Mouse (Mus musculus) hindbrain, embryonic 13.5 days (tissue): ENCODE results near the gene Mark2. TPM values are rescaled to one million over a fixed set of nuclear protein-coding genes. Genes with fewer than 3 reads are reported as not detected.

Experiments
- ATAC-seq: fragments of 200-750 bp; cut with Nextera tagmentation; 2 replicates; pipeline ENCODE4 v1.8.0; 2017; ENCODE audit warnings: moderate TSS enrichment; ENCODE audit not compliant: low FRiP score
- H3K27ac ChIP-seq: fragments of 300-500 bp; sonication (generic); 2 replicates; pipeline ENCODE4 v1.5.1; 2015; ENCODE audit warnings: inconsistent platforms, mild to moderate bottlenecking, moderate library complexity
- H3K27me3 ChIP-seq: fragments of 300-500 bp; sonication (generic); 2 replicates; pipeline ENCODE4 v1.6.1; 2015; ENCODE audit warnings: mild to moderate bottlenecking, inconsistent platforms
- H3K36me3 ChIP-seq: fragments of 300-500 bp; sonication (generic); 2 replicates; pipeline ENCODE4 v1.6.1; 2015; ENCODE audit warnings: mild to moderate bottlenecking, inconsistent platforms
- H3K4me1 ChIP-seq: fragments of 300-500 bp; sonication (generic); replicated peaks from 2 replicates; pipeline ENCODE4 v1.6.1; 2015; ENCODE audit warnings: inconsistent platforms
- H3K4me2 ChIP-seq: fragments of 300-500 bp; sonication (generic); 2 replicates; pipeline ENCODE4 v1.6.1; 2015; ENCODE audit warnings: inconsistent platforms, mild to moderate bottlenecking, moderate library complexity
- H3K4me3 ChIP-seq: fragments of 300-500 bp; sonication (generic); 2 replicates; pipeline ENCODE4 v1.5.1; 2015; ENCODE audit warnings: mild to moderate bottlenecking, inconsistent platforms
- H3K9ac ChIP-seq: fragments of 300-500 bp; sonication (generic); 2 replicates; pipeline ENCODE4 v1.6.1; 2015; ENCODE audit warnings: mild to moderate bottlenecking, inconsistent platforms
- H3K9me3 ChIP-seq: fragments of 300-500 bp; sonication (generic); 2 replicates; pipeline ENCODE4 v1.6.1; 2016; ENCODE audit warnings: inconsistent platforms
- WGBS: fragments of 180-500 bp; shearing (Covaris S2); methylation state at CpG from one replicate; pipeline ENCODE4 v1.1.7; 2015; 5-methylcytosine and 5-hydroxymethylcytosine counted together
- polyA plus RNA-seq: library from polyadenylated mRNA; unstranded; fragments of >200 nt; fragmentation: Nextera tagmentation; extraction: Ambion mirVana; gene quantifications from 2 replicates; pipeline ENCODE4 v1.2.1, GENCODE M21; 2015

Mark2 gene
- polyA plus RNA-seq, 1 experiment from 2014 or later = 40.9 TPM

GRCm38 (mm10) chr19:7349993-7350392 is 8.3 kb upstream of the Mark2 start:
- no peak overlapping the region for H3K27ac ChIP-seq
- H3K4me1 ChIP-seq = 0 out of 2 replicates have a peak, but pooled peaks cover 2% of the 10 kb centered on the region
- H3K4me3 ChIP-seq = no peak overlapping the region
- no peaks in the 10 kb centered on the region for H3K27me3 ChIP-seq
- H3K4me2 ChIP-seq = no peak overlapping the region
- no peaks in the 10 kb centered on the region for H3K36me3 ChIP-seq
- WGBS = 73% methylated on average over 1 of the region's 1 CpGs
- no peak for ATAC-seq
- H3K9ac ChIP-seq = no peak overlapping the region
- H3K9me3 ChIP-seq = no peaks in the 10 kb centered on the region

GRCm38 (mm10) chr19:7345235-7345755 is 3.6 kb upstream of the Mark2 start:
- no peak overlapping the region for H3K9ac ChIP-seq
- H3K27me3 ChIP-seq = no peaks in the 10 kb centered on the region
- H3K4me2 ChIP-seq = no peak overlapping the region
- 20% methylated on average over 4 of the region's 4 CpGs for WGBS
- no peak overlapping the region for H3K27ac ChIP-seq
- no peak overlapping the region for H3K4me3 ChIP-seq
- H3K9me3 ChIP-seq = no peaks in the 10 kb centered on the region
- no peaks in the 10 kb centered on the region for H3K36me3 ChIP-seq
- ATAC-seq = no peak
- peaks cover 9% of the 10 kb centered on the region for H3K4me1 ChIP-seq

- Histone ChIP-seq H3K4me3 (no peak overlapping the region), H3K4me2 (no peak overlapping the region), H3K27me3 (no peaks in the 10 kb centered on the region), H3K9ac (no peak overlapping the region), H3K4me1 (peaks cover 35% of the 10 kb centered on the region), H3K9me3 (no peaks in the 10 kb centered on the region), H3K27ac (no peak overlapping the region), H3K36me3 (no peaks in the 10 kb centered on the region)
- 69% methylated on average over 2 of the region's 2 CpGs for WGBS
- no peak for ATAC-seq
Observed at GRCm38 (mm10) chr19:7342646-7343045, 986 bp upstream of the Mark2 start.

GRCm38 (mm10) chr19:7340780-7341475 is 732 bp downstream of the Mark2 start:
- H3K27me3 ChIP-seq = no peaks in the 10 kb centered on the region
- peak overlapping the region; percentile 93 for H3K4me3 ChIP-seq
- ATAC-seq = peak; percentile 88
- H3K27ac ChIP-seq = peak overlapping the region; percentile 89
- H3K4me2 ChIP-seq = peak overlapping the region; percentile 98
- no peaks in the 10 kb centered on the region for H3K9me3 ChIP-seq
- peaks cover 52% of the 10 kb centered on the region for H3K4me1 ChIP-seq
- H3K9ac ChIP-seq = peak overlapping the region; percentile 98
- WGBS = under 1% methylated on average over 32 of the region's 46 CpGs
- H3K36me3 ChIP-seq = no peaks in the 10 kb centered on the region

- Histone ChIP-seq H3K27ac (peak overlapping the region; percentile 89), H3K36me3 (0 out of 2 replicates have a peak, but pooled peaks cover 4% of the 10 kb centered on the region), H3K4me2 (peak overlapping the region; percentile 98), H3K9me3 (no peaks in the 10 kb centered on the region), H3K27me3 (no peaks in the 10 kb centered on the region), H3K4me1 (peaks cover 53% of the 10 kb centered on the region), H3K4me3 (peak overlapping the region; percentile 93), H3K9ac (peak overlapping the region; percentile 98)
- no peak for ATAC-seq
- 2% methylated on average over 15 of the region's 15 CpGs for WGBS
Observed at GRCm38 (mm10) chr19:7340371-7340779, 1.3 kb downstream of the Mark2 start.

- WGBS = 48% methylated on average over 4 of the region's 4 CpGs
- peaks cover 53% of the 10 kb centered on the region for H3K4me1 ChIP-seq
- H3K27ac ChIP-seq = no peak overlapping the region
- H3K27me3 ChIP-seq = no peaks in the 10 kb centered on the region
- peak overlapping the region; percentile 98 for H3K9ac ChIP-seq
- peak overlapping the region; percentile 93 for H3K4me3 ChIP-seq
- ATAC-seq = no peak
- 0 out of 2 replicates have a peak, but pooled peaks cover 5% of the 10 kb centered on the region for H3K36me3 ChIP-seq
- peak overlapping the region; percentile 98 for H3K4me2 ChIP-seq
- no peaks in the 10 kb centered on the region for H3K9me3 ChIP-seq
Observed at GRCm38 (mm10) chr19:7339867-7340266, 1.8 kb downstream of the Mark2 start.

- H3K9me3 ChIP-seq = no peaks in the 10 kb centered on the region
- H3K9ac ChIP-seq = peak overlapping the region; percentile 98
- 62% methylated on average over 5 of the region's 5 CpGs for WGBS
- H3K27ac ChIP-seq = no peak overlapping the region
- H3K27me3 ChIP-seq = no peaks in the 10 kb centered on the region
- H3K4me3 ChIP-seq = peak overlapping the region; percentile 93
- ATAC-seq = no peak
- 0 out of 2 replicates have a peak, but pooled peaks cover 7% of the 10 kb centered on the region for H3K36me3 ChIP-seq
- peaks cover 53% of the 10 kb centered on the region for H3K4me1 ChIP-seq
- peak overlapping the region; percentile 98 for H3K4me2 ChIP-seq
Observed at GRCm38 (mm10) chr19:7339026-7339425, 2.6 kb downstream of the Mark2 start.

GRCm38 (mm10) chr19:7337781-7338342 is 3.8 kb downstream of the Mark2 start:
- Histone ChIP-seq H3K9me3 (no peaks in the 10 kb centered on the region), H3K36me3 (0 out of 2 replicates have a peak, but pooled peaks cover 10% of the 10 kb centered on the region), H3K9ac (peak overlapping the region; percentile 98; the same call in 1 of the 2 replicates), H3K27ac (no peak overlapping the region), H3K4me2 (no peak overlapping the region), H3K4me3 (no peak overlapping the region), H3K27me3 (no peaks in the 10 kb centered on the region), H3K4me1 (peaks cover 53% of the 10 kb centered on the region)
- no peak for ATAC-seq
- 91% methylated on average over 2 of the region's 2 CpGs for WGBS

GRCm38 (mm10) chr19:7335656-7336055 is 6.0 kb downstream of the Mark2 start:
- Histone ChIP-seq H3K36me3 (peaks cover 15% of the 10 kb centered on the region; the same call in 1 of the 2 replicates), H3K9ac (no peak overlapping the region), H3K4me1 (peaks cover 48% of the 10 kb centered on the region), H3K9me3 (no peaks in the 10 kb centered on the region), H3K4me3 (no peak overlapping the region), H3K27me3 (no peaks in the 10 kb centered on the region), H3K27ac (no peak overlapping the region), H3K4me2 (no peak overlapping the region)
- WGBS = 92% methylated on average over 4 of the region's 4 CpGs
- no peak for ATAC-seq

GRCm38 (mm10) chr19:7334049-7334448 is 7.6 kb downstream of the Mark2 start:
- H3K27ac ChIP-seq = no peak overlapping the region
- H3K9ac ChIP-seq = no peak overlapping the region
- H3K4me3 ChIP-seq = no peak overlapping the region
- WGBS = 80% methylated on average over 2 of the region's 2 CpGs
- no peak for ATAC-seq
- peaks cover 32% of the 10 kb centered on the region for H3K4me1 ChIP-seq
- peaks cover 15% of the 10 kb centered on the region; the same call in 1 of the 2 replicates for H3K36me3 ChIP-seq
- H3K9me3 ChIP-seq = no peaks in the 10 kb centered on the region
- H3K4me2 ChIP-seq = no peak overlapping the region
- no peaks in the 10 kb centered on the region for H3K27me3 ChIP-seq

GRCm38 (mm10) chr19:7321391-7321790 is 20.3 kb downstream of the Mark2 start:
- Histone ChIP-seq H3K27ac (no peak overlapping the region), H3K36me3 (no peaks in the 10 kb centered on the region; the same call in 1 of the 2 replicates), H3K4me1 (peaks cover 5% of the 10 kb centered on the region), H3K4me2 (no peak overlapping the region), H3K9me3 (no peaks in the 10 kb centered on the region), H3K27me3 (no peaks in the 10 kb centered on the region), H3K9ac (no peak overlapping the region), H3K4me3 (no peak overlapping the region)
- WGBS = 86% methylated on average over 3 of the region's 3 CpGs
- ATAC-seq = no peak

- H3K4me3 ChIP-seq = no peak overlapping the region
- WGBS = 74% methylated on average over 2 of the region's 2 CpGs
- no peaks in the 10 kb centered on the region for H3K9me3 ChIP-seq
- H3K27ac ChIP-seq = no peak overlapping the region
- no peaks in the 10 kb centered on the region for H3K27me3 ChIP-seq
- no peak for ATAC-seq
- no peak overlapping the region for H3K4me2 ChIP-seq
- H3K36me3 ChIP-seq = no peaks in the 10 kb centered on the region
- H3K9ac ChIP-seq = no peak overlapping the region
- H3K4me1 ChIP-seq = peaks cover 16% of the 10 kb centered on the region
Observed at GRCm38 (mm10) chr19:7320181-7320580, 21.5 kb downstream of the Mark2 start.
